Mouse (Mus musculus): ENCODE results near the gene Cutc. TPM values are rescaled to one million over a fixed set of nuclear protein-coding genes. Genes with fewer than 3 reads are reported as not detected.

Cutc gene
- polyA plus RNA-seq, 1 experiment from 2014 or later = 10.9 TPM

DNA sequence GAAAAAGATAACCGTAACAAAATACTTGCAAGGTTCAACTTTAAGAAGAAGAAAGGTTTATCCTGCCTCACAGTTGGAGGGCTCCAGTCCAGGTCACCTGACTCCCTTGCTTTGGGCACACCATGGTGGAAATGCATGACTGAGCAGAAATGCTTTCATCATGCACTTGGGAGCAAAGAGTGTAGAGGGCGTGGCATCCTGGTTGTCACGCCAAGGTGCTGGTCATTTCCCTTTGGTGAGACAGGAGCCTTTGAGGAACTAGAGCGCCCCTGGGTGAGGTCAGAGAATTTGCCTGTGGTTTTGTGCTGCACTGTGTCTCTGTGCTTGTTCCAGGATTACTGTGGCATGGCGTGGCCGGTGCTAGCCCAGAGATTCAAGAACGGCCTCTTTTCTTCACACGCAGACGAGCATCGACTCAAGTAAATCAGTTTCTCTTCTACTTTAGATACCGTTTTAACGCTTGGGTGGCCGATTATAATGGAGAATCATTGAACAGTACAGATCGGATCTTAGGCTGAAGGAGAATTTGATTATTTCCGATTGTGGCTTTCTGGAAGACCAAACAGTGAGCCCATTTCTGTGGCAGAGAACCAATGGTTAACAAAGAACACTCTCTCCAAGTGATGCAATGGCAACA is 26.2 kb upstream of the Cutc start:
- 61% methylated on average over 15 of the region's 15 CpGs for WGBS
- peaks cover 48% of the 10 kb centered on the region for H3K36me3 ChIP-seq (replicated peaks)

DNA sequence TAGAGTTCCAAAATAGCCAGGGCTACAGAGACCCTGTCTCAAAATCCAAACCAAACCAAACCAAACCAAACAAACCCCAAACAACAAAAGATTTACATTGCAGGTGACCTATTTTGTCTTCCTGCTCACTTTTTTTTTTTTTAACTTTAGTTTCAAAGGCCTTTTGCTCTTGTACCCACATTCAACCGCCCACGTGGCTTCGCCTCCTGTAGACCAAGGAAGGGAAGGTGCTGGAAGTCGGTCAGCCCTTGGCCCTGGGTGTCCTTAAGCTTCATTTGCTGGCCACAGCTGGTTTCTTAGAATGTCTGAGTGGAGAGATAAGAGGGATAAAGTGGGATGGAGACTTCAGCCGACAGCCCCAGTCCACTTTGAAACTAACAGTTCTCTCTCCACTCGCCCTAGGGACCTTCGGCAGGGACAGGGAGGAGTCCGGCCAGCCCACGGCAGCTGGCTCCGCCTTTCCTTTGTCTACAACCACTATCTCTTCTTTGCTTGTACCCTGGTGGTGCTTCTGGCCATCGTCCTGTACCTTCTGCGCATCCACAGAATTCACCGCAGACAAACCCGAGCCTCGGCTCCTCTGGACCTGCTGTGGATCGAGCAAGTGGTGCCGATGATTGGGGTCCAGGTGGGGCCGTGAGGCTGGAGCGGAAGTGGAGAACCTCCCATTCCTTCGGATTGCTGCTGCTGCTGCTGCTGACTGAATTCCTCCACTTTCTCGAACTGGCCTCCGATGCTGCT is 23.3 kb upstream of the Cutc start:
- H3K4me2 ChIP-seq = peak overlapping the region; percentile 44
- H3K36me3 ChIP-seq (replicated peaks) = peaks cover 43% of the 10 kb centered on the region
- WGBS = 47% methylated on average over 22 of the region's 22 CpGs
- H3K9me3 ChIP-seq = no peaks in the 10 kb centered on the region
- peak overlapping the region; percentile 9; the same call in 1 of the 2 replicates for H3K9ac ChIP-seq
- no peak overlapping the region for H3K27ac ChIP-seq
- no peaks in the 10 kb centered on the region for H3K27me3 ChIP-seq
- no peak for ATAC-seq (ENCODE audit: low FRiP score)
- peak overlapping the region; percentile 22; the same call in 1 of the 2 replicates for H3K4me3 ChIP-seq (replicated peaks)
- H3K4me1 ChIP-seq = peaks cover 2% of the 10 kb centered on the region; the same call in 1 of the 2 replicates

More for the DNA sequence above, 26.2 kb upstream of the Cutc start:
- peaks cover 2% of the 10 kb centered on the region; the same call in 1 of the 2 replicates for H3K4me1 ChIP-seq
- no peaks in the 10 kb centered on the region for H3K27me3 ChIP-seq
- no peak overlapping the region for H3K4me3 ChIP-seq (replicated peaks)
- no peaks in the 10 kb centered on the region for H3K9me3 ChIP-seq
- H3K4me2 ChIP-seq = no peak overlapping the region
- H3K9ac ChIP-seq = no peak overlapping the region
- ATAC-seq (ENCODE audit: low FRiP score) = no peak
- no peak overlapping the region for H3K27ac ChIP-seq

GRCm38 (mm10) chr19:43730037-43730428 is 22.8 kb upstream of the Cutc start:
- Histone ChIP-seq H3K9me3 (no peaks in the 10 kb centered on the region), H3K4me2 (peak overlapping the region; percentile 44), H3K4me1 (peaks cover 2% of the 10 kb centered on the region; the same call in 1 of the 2 replicates), H3K36me3 (replicated peaks) (peaks cover 42% of the 10 kb centered on the region), H3K4me3 (replicated peaks) (peak overlapping the region; percentile 22; the same call in 1 of the 2 replicates), H3K27ac (no peak overlapping the region), H3K27me3 (no peaks in the 10 kb centered on the region), H3K9ac (0 out of 2 replicates have a peak overlapping the region, but pooled peaks have one; percentile 9)
- 29% methylated on average over 8 of the region's 8 CpGs for WGBS
- no peak for ATAC-seq (ENCODE audit: low FRiP score)

DNA sequence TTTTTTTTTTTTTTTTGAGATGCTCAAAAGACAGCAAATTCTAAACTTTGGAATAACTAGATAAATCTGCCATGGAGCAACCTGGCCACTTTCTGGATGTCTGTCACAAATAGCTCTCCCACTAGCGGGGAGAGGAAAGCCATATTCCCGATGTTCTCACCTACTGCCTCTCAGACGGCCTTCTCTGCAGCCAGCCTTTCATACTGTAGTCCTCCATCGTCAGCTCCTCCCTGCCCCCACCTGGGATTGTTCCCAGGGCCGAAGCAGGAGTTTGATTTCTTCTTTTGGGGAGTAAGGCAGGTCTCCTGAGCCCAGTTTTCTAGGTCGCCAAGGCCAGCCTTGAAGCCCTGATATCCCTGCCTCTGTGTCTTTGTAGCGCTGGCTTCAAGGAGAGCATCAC is 21.6 kb upstream of the Cutc start:
- ATAC-seq (ENCODE audit: low FRiP score) = no peak
- H3K27ac ChIP-seq = no peak overlapping the region
- no peak overlapping the region for H3K4me2 ChIP-seq
- H3K9ac ChIP-seq = no peak overlapping the region
- peaks cover 2% of the 10 kb centered on the region; the same call in 1 of the 2 replicates for H3K4me1 ChIP-seq
- H3K36me3 ChIP-seq (replicated peaks) = peaks cover 41% of the 10 kb centered on the region
- no peaks in the 10 kb centered on the region for H3K27me3 ChIP-seq
- H3K9me3 ChIP-seq = no peaks in the 10 kb centered on the region
- H3K4me3 ChIP-seq (replicated peaks) = no peak overlapping the region
- whole genome bisulfite sequencing = 76% methylated on average over 7 of the region's 7 CpGs

- Histone ChIP-seq H3K9ac (no peak overlapping the region), H3K4me1 (no peaks in the 10 kb centered on the region), H3K9me3 (no peaks in the 10 kb centered on the region), H3K27ac (no peak overlapping the region), H3K27me3 (no peaks in the 10 kb centered on the region), H3K36me3 (replicated peaks) (peaks cover 86% of the 10 kb centered on the region), H3K4me2 (no peak overlapping the region), H3K4me3 (replicated peaks) (no peak overlapping the region)
- no peak for ATAC-seq (ENCODE audit: low FRiP score)
- WGBS = 99% methylated on average over 10 of the region's 10 CpGs
Observed at GRCm38 (mm10) chr19:43738409-43738808, 14.4 kb upstream of the Cutc start.

DNA sequence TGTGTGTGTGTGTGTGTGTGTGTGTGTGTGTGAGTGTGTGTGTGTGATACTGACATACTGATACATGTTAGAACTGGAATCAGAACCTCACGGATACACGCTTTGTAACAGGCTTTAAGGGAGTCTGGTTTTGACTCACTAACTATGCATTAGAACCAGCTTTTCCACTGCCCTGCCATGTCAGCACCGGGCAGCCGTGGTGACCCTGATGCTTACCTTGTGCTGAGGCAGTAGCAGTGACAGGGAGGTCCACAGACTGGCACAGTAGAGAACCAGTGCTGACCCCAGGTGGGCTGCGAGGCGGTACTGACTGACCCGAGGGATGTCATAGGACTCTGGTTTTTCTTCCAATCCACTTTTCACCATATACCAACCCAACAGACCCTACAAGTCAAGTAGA is 9.4 kb upstream of the Cutc start:
- Histone ChIP-seq H3K27ac (no peak overlapping the region), H3K27me3 (no peaks in the 10 kb centered on the region), H3K4me3 (replicated peaks) (no peak overlapping the region), H3K4me1 (no peaks in the 10 kb centered on the region), H3K9ac (no peak overlapping the region), H3K36me3 (replicated peaks) (peaks cover 86% of the 10 kb centered on the region), H3K4me2 (no peak overlapping the region), H3K9me3 (no peaks in the 10 kb centered on the region)
- 95% methylated on average over 7 of the region's 7 CpGs for WGBS
- ATAC-seq (ENCODE audit: low FRiP score) = no peak

- ATAC-seq (ENCODE audit: low FRiP score) = no peak
- WGBS = 94% methylated on average over 3 of the region's 3 CpGs
- Histone ChIP-seq H3K9me3 (no peaks in the 10 kb centered on the region), H3K4me1 (no peaks in the 10 kb centered on the region), H3K27me3 (no peaks in the 10 kb centered on the region), H3K36me3 (replicated peaks) (peaks cover 86% of the 10 kb centered on the region), H3K9ac (no peak overlapping the region), H3K27ac (no peak overlapping the region), H3K4me2 (no peak overlapping the region), H3K4me3 (replicated peaks) (no peak overlapping the region)
Observed at GRCm38 (mm10) chr19:43745740-43746139, 7.1 kb upstream of the Cutc start.

- no peaks in the 10 kb centered on the region for H3K9me3 ChIP-seq
- H3K4me3 ChIP-seq (replicated peaks) = no peak overlapping the region
- H3K9ac ChIP-seq = no peak overlapping the region
- 94% methylated on average over 4 of the region's 4 CpGs for WGBS
- no peak for ATAC-seq (ENCODE audit: low FRiP score)
- H3K27me3 ChIP-seq = no peaks in the 10 kb centered on the region
- H3K36me3 ChIP-seq (replicated peaks) = peaks cover 68% of the 10 kb centered on the region
- no peak overlapping the region for H3K27ac ChIP-seq
- H3K4me1 ChIP-seq = 0 out of 2 replicates have a peak, but pooled peaks cover 7% of the 10 kb centered on the region
- no peak overlapping the region for H3K4me2 ChIP-seq
Observed at GRCm38 (mm10) chr19:43747877-43748276, 4.9 kb upstream of the Cutc start.

GRCm38 (mm10) chr19:43750008-43750407 is 2.8 kb upstream of the Cutc start:
- peaks cover 13% of the 10 kb centered on the region for H3K4me1 ChIP-seq
- 96% methylated on average over 2 of the region's 2 CpGs for WGBS
- H3K9me3 ChIP-seq = no peaks in the 10 kb centered on the region
- no peak overlapping the region for H3K27ac ChIP-seq
- ATAC-seq (ENCODE audit: low FRiP score) = no peak
- H3K4me3 ChIP-seq (replicated peaks) = no peak overlapping the region
- peaks cover 54% of the 10 kb centered on the region for H3K36me3 ChIP-seq (replicated peaks)
- no peak overlapping the region for H3K4me2 ChIP-seq
- no peaks in the 10 kb centered on the region for H3K27me3 ChIP-seq
- H3K9ac ChIP-seq = no peak overlapping the region

- 3% methylated on average over 23 of the region's 24 CpGs for WGBS
Observed at GRCm38 (mm10) chr19:43753226-43753835, 535 bp downstream of the Cutc start.

DNA sequence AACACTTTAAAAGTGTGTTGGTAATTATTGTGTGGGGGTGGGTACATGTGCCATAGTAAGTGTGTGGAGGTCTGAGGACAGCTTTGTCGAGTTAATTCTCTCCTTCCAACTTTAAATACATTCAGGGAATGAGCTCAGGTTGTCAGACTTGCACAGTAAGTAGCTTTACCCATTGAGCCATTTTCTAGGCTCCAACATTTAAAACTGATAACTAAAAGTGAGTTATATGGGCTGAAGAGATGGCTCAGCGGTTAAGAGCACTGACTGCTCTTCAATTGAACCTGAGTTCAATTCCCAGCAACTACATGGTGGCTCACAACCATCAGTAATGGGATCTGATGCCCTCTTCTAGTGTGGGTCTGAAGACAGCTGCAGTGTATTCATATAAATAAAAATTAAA is 1.4 kb downstream of the Cutc start:
- WGBS = 84% methylated on average over 2 of the region's 2 CpGs
- no peak overlapping the region for H3K9ac ChIP-seq
- ATAC-seq (ENCODE audit: low FRiP score) = no peak

More at GRCm38 (mm10) chr19:43753226-43753835, 535 bp downstream of the Cutc start:
- Histone ChIP-seq H3K4me1 (peaks cover 13% of the 10 kb centered on the region), H3K4me3 (replicated peaks) (peak overlapping the region; percentile 65), H3K27ac (peak overlapping the region; percentile 97), H3K36me3 (replicated peaks) (peaks cover 22% of the 10 kb centered on the region), H3K9me3 (no peaks in the 10 kb centered on the region), H3K27me3 (no peaks in the 10 kb centered on the region), H3K9ac (peak overlapping the region; percentile 72), H3K4me2 (peak overlapping the region; percentile 68)
- ATAC-seq (ENCODE audit: low FRiP score) = peak; percentile 91

DNA sequence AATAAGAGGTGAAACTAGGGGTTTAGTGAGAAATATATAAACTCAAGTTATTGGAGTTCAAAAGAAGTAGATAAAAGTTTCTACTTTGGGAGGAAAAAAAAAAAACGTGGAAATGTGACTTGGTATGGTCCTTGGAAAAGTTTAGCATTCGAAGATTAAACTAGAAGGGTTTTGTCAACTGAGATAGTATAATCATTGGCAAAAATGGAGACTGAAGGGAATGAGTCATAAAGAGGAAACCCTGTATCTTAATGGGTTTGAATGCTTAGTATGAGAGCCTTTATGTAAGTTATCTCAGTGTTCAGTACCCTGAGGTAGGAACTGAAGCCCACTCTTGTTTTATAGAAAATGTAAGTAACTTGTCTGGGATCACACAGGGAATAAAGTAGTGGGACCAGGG is 2.1 kb downstream of the Cutc start:
- Histone ChIP-seq H3K27me3 (no peaks in the 10 kb centered on the region), H3K36me3 (replicated peaks) (peaks cover 8% of the 10 kb centered on the region; the same call in 1 of the 2 replicates), H3K4me1 (peaks cover 13% of the 10 kb centered on the region), H3K27ac (no peak overlapping the region), H3K9me3 (no peaks in the 10 kb centered on the region), H3K9ac (no peak overlapping the region), H3K4me3 (replicated peaks) (no peak overlapping the region), H3K4me2 (no peak overlapping the region)
- WGBS = 78% methylated on average over 2 of the region's 2 CpGs
- ATAC-seq (ENCODE audit: low FRiP score) = no peak

More for the DNA sequence above, 1.4 kb downstream of the Cutc start:
- no peak overlapping the region for H3K27ac ChIP-seq
- H3K27me3 ChIP-seq = no peaks in the 10 kb centered on the region
- peaks cover 13% of the 10 kb centered on the region for H3K4me1 ChIP-seq
- no peaks in the 10 kb centered on the region for H3K9me3 ChIP-seq
- peaks cover 12% of the 10 kb centered on the region for H3K36me3 ChIP-seq (replicated peaks)
- no peak overlapping the region for H3K4me3 ChIP-seq (replicated peaks)
- H3K4me2 ChIP-seq = no peak overlapping the region
